Mouse (Mus musculus): Measurements from ENCODE around the gene Syt7. TPM values are rescaled to one million over a fixed set of nuclear protein-coding genes. Genes with fewer than 3 reads are reported as not detected.

Syt7 gene
- polyA plus RNA-seq, 1 experiment from 2014 or later, result 2.1 TPM

- Histone ChIP-seq H3K9me3 (no peaks in the 10 kb centered on the region), H3K27me3 (peaks cover 20% of the 10 kb centered on the region), H3K4me2 (no peak overlapping the region), H3K36me3 (no peaks in the 10 kb centered on the region), H3K4me3 (no peak overlapping the region), H3K27ac (no peak overlapping the region), H3K4me1 (no peaks in the 10 kb centered on the region), H3K9ac (no peak overlapping the region)
- ATAC-seq (ENCODE audit: borderline replicate concordance, extremely low read depth, low FRiP score, low TSS enrichment), result no peak; the same call in 1 of the 2 replicates
- WGBS, result 38% methylated on average over 6 of the region's 6 CpGs
These were observed 60.3 kb downstream of the Syt7 start for GRCm38 (mm10) chr19:10449190-10449589.

DNA sequence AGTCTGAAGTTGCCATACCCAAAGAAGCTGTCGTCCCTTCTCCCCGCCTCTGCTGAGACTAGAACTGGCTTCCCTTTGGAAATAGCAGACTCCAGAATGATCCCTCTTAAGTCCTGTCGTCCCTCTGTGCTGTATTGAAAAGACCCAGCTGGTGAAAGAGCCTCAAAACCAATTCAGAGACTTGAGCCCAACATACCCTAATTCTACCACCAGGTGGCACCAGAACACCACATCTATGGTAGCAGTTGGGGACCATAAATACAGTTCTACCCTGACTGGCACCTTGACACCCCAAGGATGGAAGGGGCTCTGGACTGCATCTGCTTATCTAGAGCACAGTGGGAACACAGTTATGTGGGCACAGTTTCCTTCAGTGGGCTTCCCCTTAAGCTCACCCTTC is 60.8 kb downstream of the Syt7 start:
- H3K27ac ChIP-seq, result no peak overlapping the region
- H3K36me3 ChIP-seq, result no peaks in the 10 kb centered on the region
- peak; percentile 73 for ATAC-seq (ENCODE audit: borderline replicate concordance, extremely low read depth, low FRiP score, low TSS enrichment)
- peaks cover 25% of the 10 kb centered on the region for H3K27me3 ChIP-seq
- no peaks in the 10 kb centered on the region for H3K4me1 ChIP-seq
- 0% methylated on average over 3 of the region's 3 CpGs for WGBS
- H3K9me3 ChIP-seq, result no peaks in the 10 kb centered on the region
- H3K4me2 ChIP-seq, result no peak overlapping the region
- H3K9ac ChIP-seq, result no peak overlapping the region
- H3K4me3 ChIP-seq, result no peak overlapping the region

- Histone ChIP-seq H3K27me3 (peaks cover 75% of the 10 kb centered on the region), H3K27ac (no peak overlapping the region), H3K9me3 (no peaks in the 10 kb centered on the region), H3K4me1 (peaks cover 26% of the 10 kb centered on the region), H3K4me2 (no peak overlapping the region), H3K9ac (no peak overlapping the region), H3K36me3 (no peaks in the 10 kb centered on the region), H3K4me3 (no peak overlapping the region)
- no peak for ATAC-seq (ENCODE audit: borderline replicate concordance, extremely low read depth, low FRiP score, low TSS enrichment)
- 40% methylated on average over 4 of the region's 4 CpGs for WGBS
These were observed 66.0 kb downstream of the Syt7 start for GRCm38 (mm10) chr19:10454718-10455436.

- H3K27ac ChIP-seq, result no peak overlapping the region
- H3K9me3 ChIP-seq, result no peaks in the 10 kb centered on the region
- 61% methylated on average over 3 of the region's 3 CpGs for WGBS
- H3K4me2 ChIP-seq, result no peak overlapping the region
- no peak for ATAC-seq (ENCODE audit: borderline replicate concordance, extremely low read depth, low FRiP score, low TSS enrichment)
- no peak overlapping the region for H3K4me3 ChIP-seq
- no peaks in the 10 kb centered on the region for H3K36me3 ChIP-seq
- no peak overlapping the region for H3K9ac ChIP-seq
- peaks cover 79% of the 10 kb centered on the region for H3K27me3 ChIP-seq
- H3K4me1 ChIP-seq, result peaks cover 26% of the 10 kb centered on the region
These were observed 66.5 kb downstream of the Syt7 start for GRCm38 (mm10) chr19:10455437-10455806.

- H3K4me2 ChIP-seq, result peak within 1 kb of the TSS; percentile 95
- H3K9me3 ChIP-seq, result no peaks in the 10 kb centered on the region
- no peaks in the 10 kb centered on the region for H3K36me3 ChIP-seq
- H3K9ac ChIP-seq, result peak within 1 kb of the TSS; percentile 15; the same call in 1 of the 2 replicates
- WGBS, result 1% methylated on average over 90 of the region's 96 CpGs
- H3K4me3 ChIP-seq, result peak within 1 kb of the TSS; percentile 50
- H3K4me1 ChIP-seq, result peaks cover 30% of the 10 kb centered on the region
- peaks cover 85% of the 10 kb centered on the region for H3K27me3 ChIP-seq
- ATAC-seq (ENCODE audit: borderline replicate concordance, extremely low read depth, low FRiP score, low TSS enrichment), result peak; percentile 34
- no peak within 1 kb of the TSS for H3K27ac ChIP-seq
These were observed 68.0 kb downstream of the Syt7 start, which contains the start of gene Lrrc10b for GRCm38 (mm10) chr19:10456752-10457483. Gene Lrrc10b, minus strand, starts transcription at chr19:10457473.

- H3K27me3 ChIP-seq, result peaks cover 85% of the 10 kb centered on the region
- no peaks in the 10 kb centered on the region for H3K9me3 ChIP-seq
- H3K36me3 ChIP-seq, result no peaks in the 10 kb centered on the region
- peak overlapping the region; percentile 95 for H3K4me2 ChIP-seq
- peak; percentile 91 for ATAC-seq (ENCODE audit: borderline replicate concordance, extremely low read depth, low FRiP score, low TSS enrichment)
- peak overlapping the region; percentile 15; the same call in 1 of the 2 replicates for H3K9ac ChIP-seq
- H3K27ac ChIP-seq, result no peak overlapping the region
- WGBS, result under 1% methylated on average over 28 of the region's 34 CpGs
- H3K4me1 ChIP-seq, result peaks cover 35% of the 10 kb centered on the region
- peak overlapping the region; percentile 50 for H3K4me3 ChIP-seq
These were observed 68.6 kb downstream of the Syt7 start for GRCm38 (mm10) chr19:10457484-10457800.

DNA sequence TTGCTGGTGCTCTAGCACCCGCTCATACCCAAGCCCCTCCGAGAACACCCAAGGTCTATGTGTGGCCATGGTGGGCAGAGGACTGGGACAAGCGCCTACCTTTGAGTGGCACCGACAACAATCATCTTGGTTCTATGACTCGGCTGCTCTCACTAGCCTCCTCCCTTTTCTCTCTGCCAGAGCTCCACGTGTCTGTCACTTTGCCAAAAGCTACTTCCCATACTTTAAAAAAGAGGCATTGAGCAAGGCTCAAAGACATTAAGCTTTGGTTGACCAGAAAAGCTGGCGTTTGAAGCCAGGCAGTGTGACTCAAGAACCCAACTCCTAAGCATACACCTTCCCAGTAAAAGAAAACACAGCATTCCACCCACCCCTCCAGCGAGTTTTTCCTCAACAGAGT is 69.2 kb downstream of the Syt7 start:
- Histone ChIP-seq H3K27ac (no peak overlapping the region), H3K9ac (no peak overlapping the region), H3K4me2 (peak overlapping the region; percentile 95), H3K4me3 (peak overlapping the region; percentile 50), H3K9me3 (no peaks in the 10 kb centered on the region), H3K27me3 (peaks cover 84% of the 10 kb centered on the region), H3K36me3 (no peaks in the 10 kb centered on the region), H3K4me1 (peaks cover 37% of the 10 kb centered on the region)
- peak; percentile 16 for ATAC-seq (ENCODE audit: borderline replicate concordance, extremely low read depth, low FRiP score, low TSS enrichment)
- WGBS, result 10% methylated on average over 8 of the region's 8 CpGs

GRCm38 (mm10) chr19:10459907-10460306 is 71.0 kb downstream of the Syt7 start:
- no peak overlapping the region for H3K4me3 ChIP-seq
- no peaks in the 10 kb centered on the region for H3K36me3 ChIP-seq
- H3K9me3 ChIP-seq, result no peaks in the 10 kb centered on the region
- H3K27ac ChIP-seq, result no peak overlapping the region
- 55% methylated on average over 11 of the region's 11 CpGs for WGBS
- H3K4me2 ChIP-seq, result no peak overlapping the region
- peaks cover 80% of the 10 kb centered on the region for H3K27me3 ChIP-seq
- no peak overlapping the region for H3K9ac ChIP-seq
- ATAC-seq (ENCODE audit: borderline replicate concordance, extremely low read depth, low FRiP score, low TSS enrichment), result no peak
- H3K4me1 ChIP-seq, result peaks cover 37% of the 10 kb centered on the region

- peaks cover 32% of the 10 kb centered on the region for H3K4me1 ChIP-seq
- no peak overlapping the region for H3K9ac ChIP-seq
- no peak for ATAC-seq (ENCODE audit: borderline replicate concordance, extremely low read depth, low FRiP score, low TSS enrichment)
- no peak overlapping the region for H3K4me3 ChIP-seq
- H3K27me3 ChIP-seq, result peaks cover 63% of the 10 kb centered on the region
- 11% methylated on average over 7 of the region's 7 CpGs for WGBS
- no peak overlapping the region for H3K4me2 ChIP-seq
- no peaks in the 10 kb centered on the region for H3K9me3 ChIP-seq
- no peak overlapping the region for H3K27ac ChIP-seq
- H3K36me3 ChIP-seq, result no peaks in the 10 kb centered on the region
These were observed 72.7 kb downstream of the Syt7 start for GRCm38 (mm10) chr19:10461584-10461983.

- H3K9ac ChIP-seq, result no peak overlapping the region
- no peaks in the 10 kb centered on the region for H3K9me3 ChIP-seq
- H3K4me1 ChIP-seq, result 0 out of 2 replicates have a peak, but pooled peaks cover 16% of the 10 kb centered on the region
- peaks cover 37% of the 10 kb centered on the region for H3K27me3 ChIP-seq
- H3K4me3 ChIP-seq, result no peak overlapping the region
- no peak overlapping the region for H3K27ac ChIP-seq
- no peaks in the 10 kb centered on the region for H3K36me3 ChIP-seq
- no peak for ATAC-seq (ENCODE audit: borderline replicate concordance, extremely low read depth, low FRiP score, low TSS enrichment)
- 49% methylated on average over 4 of the region's 4 CpGs for WGBS
- no peak overlapping the region for H3K4me2 ChIP-seq
These were observed 75.5 kb downstream of the Syt7 start for GRCm38 (mm10) chr19:10464427-10464826.

GRCm38 (mm10) chr19:10469171-10469658 is 80.3 kb downstream of the Syt7 start:
- H3K4me2 ChIP-seq, result no peak overlapping the region
- peak; percentile 49; the same call in 1 of the 2 replicates for ATAC-seq (ENCODE audit: borderline replicate concordance, extremely low read depth, low FRiP score, low TSS enrichment)
- H3K4me3 ChIP-seq, result no peak overlapping the region
- no peaks in the 10 kb centered on the region for H3K36me3 ChIP-seq
- no peak overlapping the region for H3K27ac ChIP-seq
- H3K27me3 ChIP-seq, result peaks cover 3% of the 10 kb centered on the region; the same call in 1 of the 2 replicates
- no peak overlapping the region for H3K9ac ChIP-seq
- no peaks in the 10 kb centered on the region for H3K9me3 ChIP-seq
- H3K4me1 ChIP-seq, result 0 out of 2 replicates have a peak, but pooled peaks cover 7% of the 10 kb centered on the region
- WGBS, result 30% methylated on average over 8 of the region's 8 CpGs

DNA sequence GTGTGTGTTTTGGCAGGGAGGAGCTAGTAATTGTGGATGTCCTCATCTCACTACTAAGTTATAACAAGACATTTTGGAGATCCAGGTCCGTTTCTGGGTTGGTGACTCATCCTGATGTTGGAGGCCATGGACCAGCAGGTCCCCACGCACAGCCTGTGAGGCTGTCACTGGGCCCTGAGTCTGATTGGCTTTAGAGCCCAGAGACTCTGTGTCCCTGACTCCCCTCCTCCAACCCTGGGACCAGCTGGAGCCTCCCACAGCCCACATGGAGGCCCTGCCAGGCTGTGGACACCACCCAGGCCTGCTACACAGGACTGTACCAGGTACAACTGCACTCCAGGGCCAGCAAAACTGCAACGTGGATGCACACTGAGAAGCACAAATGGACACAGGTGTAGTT is 84.1 kb downstream of the Syt7 start:
- Histone ChIP-seq H3K4me3 (no peak overlapping the region), H3K4me2 (no peak overlapping the region), H3K27me3 (no peaks in the 10 kb centered on the region), H3K27ac (no peak overlapping the region), H3K9ac (no peak overlapping the region), H3K36me3 (no peaks in the 10 kb centered on the region), H3K4me1 (0 out of 2 replicates have a peak, but pooled peaks cover 7% of the 10 kb centered on the region), H3K9me3 (no peaks in the 10 kb centered on the region)
- no peak for ATAC-seq (ENCODE audit: borderline replicate concordance, extremely low read depth, low FRiP score, low TSS enrichment)
- WGBS, result 66% methylated on average over 3 of the region's 3 CpGs

All from lung, embryonic 15.5 days (tissue).